Mouse (Mus musculus) midbrain, postnatal 0 days (tissue): ENCODE data around the gene Gabrb2. TPM values are rescaled to one million over a fixed set of nuclear protein-coding genes. Genes with fewer than 3 reads are reported as not detected.

Experiments used
- ATAC-seq: fragments of 200-750 bp; cut with Nextera tagmentation; 2 replicates; pipeline ENCODE4 v1.8.0; 2017; ENCODE audit warnings: moderate number of reproducible peaks, mild to moderate bottlenecking, moderate TSS enrichment, moderate library complexity; ENCODE audit not compliant: low FRiP score
- DNase-seq: peaks from one replicate; pipeline ENCODE4 v3.0.0-alpha.2; 2015; ENCODE audit warnings: low spot score
- H3K27ac ChIP-seq: fragments of 300-500 bp; sonication (generic); 2 replicates; pipeline ENCODE4 v1.5.1; 2014; ENCODE audit warnings: low read depth, mild to moderate bottlenecking, low read length, mixed read lengths
- H3K27me3 ChIP-seq: fragments of 300-500 bp; sonication (generic); 2 replicates; pipeline ENCODE4 v1.6.1; 2014; ENCODE audit warnings: low read length, control low read depth, mixed read lengths; ENCODE audit not compliant: insufficient read depth
- H3K36me3 ChIP-seq: fragments of 300-500 bp; sonication (generic); 2 replicates; pipeline ENCODE4 v1.6.1; 2014; ENCODE audit warnings: low read length, control low read depth, mixed read lengths; ENCODE audit not compliant: insufficient read depth
- H3K4me1 ChIP-seq: fragments of 300-500 bp; sonication (generic); 2 replicates; pipeline ENCODE4 v1.6.1; 2014; ENCODE audit warnings: mild to moderate bottlenecking, control low read depth, antibody characterized with exemption, low read length, mixed read lengths; ENCODE audit not compliant: insufficient read depth
- H3K4me2 ChIP-seq: fragments of 300-500 bp; sonication (generic); 2 replicates; pipeline ENCODE4 v1.6.1; 2014; ENCODE audit warnings: low read depth, mild to moderate bottlenecking, low read length, mixed read lengths; ENCODE audit not compliant: poor library complexity, severe bottlenecking
- H3K4me3 ChIP-seq: fragments of 300-500 bp; sonication (generic); 2 replicates; pipeline ENCODE4 v1.5.1; 2014; ENCODE audit warnings: low read depth, mild to moderate bottlenecking, low read length, moderate library complexity
- H3K9ac ChIP-seq: fragments of 300-500 bp; sonication (generic); replicated peaks from 2 replicates; pipeline ENCODE4 v1.6.1; 2014; ENCODE audit warnings: mild to moderate bottlenecking, low read length, moderate library complexity, mixed read lengths; ENCODE audit not compliant: poor library complexity, severe bottlenecking
- H3K9me3 ChIP-seq: fragments of 300-500 bp; sonication (generic); 2 replicates; pipeline ENCODE4 v1.6.1; 2016; ENCODE audit warnings: low read length, control low read depth
- CTCF ChIP-seq: IDR thresholded peaks from 2 replicates; pipeline ENCODE4 v1.5.1; 2016; ENCODE audit warnings: antibody characterized with exemption, mild to moderate bottlenecking
- WGBS: fragments of 180-500 bp; shearing (Covaris S2); extraction: QIAGEN DNeasy Blood & Tissue Kit; methylation state at CpG from one replicate; pipeline ENCODE4 v1.1.7; 2014; 5-methylcytosine and 5-hydroxymethylcytosine counted together
- polyA plus RNA-seq: library from polyadenylated mRNA; unstranded; fragments of >200 nt; fragmentation: Nextera tagmentation; extraction: Ambion mirVana; gene quantifications from 2 replicates; pipeline ENCODE4 v1.2.1, GENCODE M21; 2015
- total RNA-seq: library from RNA; depleted of rRNA; stranded (reverse); fragments of >200 nt; gene quantifications from 2 replicates; pipeline ENCODE4 v1.2.3, GENCODE M21; 2014; rRNA removed

Gene Gabrb2
- total RNA-seq (114 and 136 TPM in 2 replicates), polyA plus RNA-seq (35.7 and 36.9 TPM in 2 replicates)

- Histone ChIP-seq H3K27ac (peak within 1 kb of the TSS; percentile 92), H3K27me3 (no peaks in the 10 kb centered on the region), H3K9ac (peak within 1 kb of the TSS; percentile 68), H3K36me3 (no peaks in the 10 kb centered on the region), H3K4me3 (peak within 1 kb of the TSS; percentile 54), H3K4me1 (no peaks in the 10 kb centered on the region), H3K9me3 (no peaks in the 10 kb centered on the region), H3K4me2 (peak within 1 kb of the TSS; percentile 72)
- DNase-seq = peak; percentile 5
- no peak; the same call in 1 of the 2 replicates for ATAC-seq
- 23% methylated on average over 20 of the region's 20 CpGs for WGBS
- peak; percentile 11; the same call in 1 of the 2 replicates for TF ChIP-seq CTCF
Observed at GRCm38 (mm10) chr11:42418996-42419782, at the start of gene Gabrb2. Gabrb2 (plus strand) TSS chr11:42419757.

- 91% methylated on average over 2 of the region's 2 CpGs for WGBS
- DNase-seq (no peak), ATAC-seq (no peak)
- H3K27me3 ChIP-seq = no peaks in the 10 kb centered on the region
- no peak overlapping the region for H3K9ac ChIP-seq
- no peaks in the 10 kb centered on the region for H3K9me3 ChIP-seq
- H3K4me3 ChIP-seq = no peak overlapping the region
- no peaks in the 10 kb centered on the region for H3K36me3 ChIP-seq
- no peak overlapping the region for H3K27ac ChIP-seq
- H3K4me2 ChIP-seq = no peak overlapping the region
- no peak for TF ChIP-seq CTCF
- H3K4me1 ChIP-seq = no peaks in the 10 kb centered on the region
Observed at GRCm38 (mm10) chr11:42378983-42379382, 40.6 kb upstream of the Gabrb2 start.

GRCm38 (mm10) chr11:42386486-42386885, 33.1 kb upstream of the Gabrb2 start:
- no peak overlapping the region for H3K4me3 ChIP-seq
- no peak for TF ChIP-seq CTCF
- no peak overlapping the region for H3K4me2 ChIP-seq
- DNase-seq (no peak), ATAC-seq (no peak)
- no peaks in the 10 kb centered on the region for H3K27me3 ChIP-seq
- no peak overlapping the region for H3K9ac ChIP-seq
- H3K9me3 ChIP-seq = no peaks in the 10 kb centered on the region
- H3K4me1 ChIP-seq = no peaks in the 10 kb centered on the region
- no peak overlapping the region for H3K27ac ChIP-seq
- H3K36me3 ChIP-seq = no peaks in the 10 kb centered on the region
- WGBS = 82% methylated on average over 4 of the region's 4 CpGs

- DNase-seq (no peak), ATAC-seq (no peak)
- Histone ChIP-seq H3K27ac (no peak overlapping the region), H3K4me3 (no peak overlapping the region), H3K27me3 (no peaks in the 10 kb centered on the region), H3K4me2 (no peak overlapping the region), H3K36me3 (no peaks in the 10 kb centered on the region), H3K9me3 (no peaks in the 10 kb centered on the region), H3K4me1 (no peaks in the 10 kb centered on the region), H3K9ac (no peak overlapping the region)
- no peak for TF ChIP-seq CTCF
- WGBS = 81% methylated on average over 3 of the region's 3 CpGs
Observed at GRCm38 (mm10) chr11:42390682-42391290, 28.8 kb upstream of the Gabrb2 start.

- no peak overlapping the region for H3K4me2 ChIP-seq
- H3K27me3 ChIP-seq = no peaks in the 10 kb centered on the region
- H3K4me3 ChIP-seq = no peak overlapping the region
- H3K9me3 ChIP-seq = no peaks in the 10 kb centered on the region
- ATAC-seq (no peak), DNase-seq (peak; percentile 19)
- no peak overlapping the region for H3K27ac ChIP-seq
- no peak for TF ChIP-seq CTCF
- whole genome bisulfite sequencing = 64% methylated on average over 4 of the region's 4 CpGs
- no peaks in the 10 kb centered on the region for H3K36me3 ChIP-seq
- no peaks in the 10 kb centered on the region for H3K4me1 ChIP-seq
- no peak overlapping the region for H3K9ac ChIP-seq
Observed at GRCm38 (mm10) chr11:42393451-42393850, 26.1 kb upstream of the Gabrb2 start.
